In genomic region chr5:17417201-17417600, GRCm38 (mm10) we compare ENCODE assay signal across 21 mouse cellular contexts. TPM values are rescaled to one million over a fixed set of nuclear protein-coding genes. Genes with fewer than 3 reads are reported as not detected.
DNase-seq lines count a peak whose midpoint lies in the region; ATAC-seq lines count a peak whose summit lies in the region.
"Had no signal": no experiment of that assay in that cellular context is flagged by ENCODE, and none has a peak within 500 bp of the region (broad histone marks: within the 10 kb centered on the region; RNA-seq: fewer than 3 reads in every experiment).

No protein-coding gene starts in this region.

- no peaks in the 10 kb centered on the region for H3K36me3 ChIP-seq in forebrain, embryonic 14.5 days (ENCODE audit: control insufficient read depth, insufficient read depth, low read length)
- no peaks in the 10 kb centered on the region for H3K36me3 ChIP-seq in forebrain, embryonic 15.5 days

- H3K4me3 ChIP-seq in forebrain, embryonic 14.5 days (ENCODE audit: low read depth, low read length), result no peak overlapping the region
- H3K4me3 ChIP-seq in forebrain, embryonic 15.5 days, result no peak overlapping the region

- no peak for ATAC-seq in forebrain, embryonic 14.5 days
- ATAC-seq in forebrain, embryonic 15.5 days (replicated peaks), result no peak
- ATAC-seq: forebrain, postnatal 0 days had no signal

- no peak overlapping the region for H3K9ac ChIP-seq in forebrain, embryonic 14.5 days (ENCODE audit: low read length)
- H3K9ac ChIP-seq in forebrain, embryonic 15.5 days (replicated peaks), result no peak overlapping the region
- H3K9ac ChIP-seq: forebrain, postnatal 0 days had no signal

- 77% methylated on average over 2 of the region's 2 CpGs for WGBS in forebrain, embryonic 14.5 days
- 88% methylated on average over 2 of the region's 2 CpGs for WGBS in forebrain, embryonic 15.5 days

- no peaks in the 10 kb centered on the region for H3K9me3 ChIP-seq in forebrain, embryonic 14.5 days (replicated peaks; ENCODE audit: control insufficient read depth, low read length)
- no peaks in the 10 kb centered on the region for H3K9me3 ChIP-seq in forebrain, embryonic 15.5 days

- H3K27ac ChIP-seq in forebrain, embryonic 14.5 days (ENCODE audit: low read depth, low read length), result no peak overlapping the region
- H3K27ac ChIP-seq in forebrain, embryonic 15.5 days (replicated peaks), result no peak overlapping the region
- H3K27ac ChIP-seq: macrophage had no signal

- H3K4me2 ChIP-seq in forebrain, embryonic 14.5 days (ENCODE audit: low read length), result no peak overlapping the region
- no peak overlapping the region for H3K4me2 ChIP-seq in forebrain, embryonic 15.5 days (replicated peaks)
- H3K4me2 ChIP-seq: midbrain, embryonic 11.5 days had no signal

- H3K27me3 ChIP-seq in forebrain, embryonic 14.5 days (replicated peaks; ENCODE audit: control insufficient read depth, insufficient read depth, low read length), result no peaks in the 10 kb centered on the region
- H3K27me3 ChIP-seq in forebrain, embryonic 15.5 days, result no peaks in the 10 kb centered on the region

- no peaks in the 10 kb centered on the region for H3K4me1 ChIP-seq in forebrain, embryonic 14.5 days (ENCODE audit: control insufficient read depth, insufficient read depth, low read length)
- no peaks in the 10 kb centered on the region for H3K4me1 ChIP-seq in forebrain, embryonic 15.5 days

- peak; percentile 21 for DNase-seq in forebrain, embryonic 14.5 days (ENCODE audit: low spot score)
- DNase-seq in kidney, postnatal 10 days, result peak; percentile 35
- no peak for DNase-seq in kidney, postnatal 25 days
- DNase-seq in urinary bladder, postnatal 14 days (ENCODE audit: low spot score), result peak; percentile 14
- DNase-seq in urinary bladder, postnatal 4 days (ENCODE audit: low spot score in 2 of 2), result no peak
- DNase-seq in layer of hippocampus, postnatal 36 days, result no peak
- DNase-seq: adrenal gland, adult 8-10 months; forebrain, postnatal 0 days; kidney, adult 18-20 months; thymus, postnatal 14 days had no signal

RNA-seq across cellular contexts. Expression of gene Speer4f2, which starts 44.2 kb away (rescaled TPM):
- not detected in 2 replicates for polyA plus RNA-seq in forebrain, embryonic 14.5 days (2014; fragmentation: Nextera tagmentation; extraction: Ambion mirVana)
- not detected in 2 replicates for polyA plus RNA-seq in forebrain, embryonic 15.5 days (2015; fragmentation: Nextera tagmentation; extraction: Ambion mirVana)
- not detected for total RNA-seq in layer of hippocampus, postnatal 36 days (2021)
- total RNA-seq: adrenal gland, adult 8-10 months; ES-E14; forebrain, postnatal 0 days; gastrocnemius, adult 18-20 months; granulocyte monocyte progenitor cell, adult 5-6 weeks; layer of hippocampus, postnatal 25 days; left cerebral cortex, postnatal 36 days; liver, adult 2 months had no signal
- polyA plus RNA-seq: forebrain, postnatal 0 days; heart, embryonic 16.5 days; liver, adult 2 months; macrophage; midbrain, embryonic 11.5 days; neural tube, embryonic 14.5 days had no signal

RNA-seq across cellular contexts. Expression of gene Speer4f1, which starts 58.7 kb away (rescaled TPM):
- not detected in 2 replicates for polyA plus RNA-seq in forebrain, embryonic 14.5 days (2014; fragmentation: Nextera tagmentation; extraction: Ambion mirVana)
- not detected in 2 replicates for polyA plus RNA-seq in forebrain, embryonic 15.5 days (2015; fragmentation: Nextera tagmentation; extraction: Ambion mirVana)
- not detected for total RNA-seq in layer of hippocampus, postnatal 36 days (2021)
- total RNA-seq: adrenal gland, adult 8-10 months; ES-E14; forebrain, postnatal 0 days; gastrocnemius, adult 18-20 months; granulocyte monocyte progenitor cell, adult 5-6 weeks; layer of hippocampus, postnatal 25 days; left cerebral cortex, postnatal 36 days; liver, adult 2 months had no signal
- polyA plus RNA-seq: forebrain, postnatal 0 days; heart, embryonic 16.5 days; liver, adult 2 months; macrophage; neural tube, embryonic 14.5 days had no signal

Comparison
In these comparisons a context has a peak if more than half of its experiments do, and no peak if none do; other contexts are left out.
1. DNase-seq: peak in forebrain, embryonic 14.5 days (single experiment), kidney, postnatal 10 days (single experiment) and urinary bladder, postnatal 14 days (single experiment); none in kidney, postnatal 25 days (0 of 2), urinary bladder, postnatal 4 days (0 of 2) and layer of hippocampus, postnatal 36 days (0 of 2).